Mouse (Mus musculus) neural tube, embryonic 14.5 days (tissue): Measurements from ENCODE around the gene Crybb2. TPM values are rescaled to one million over a fixed set of nuclear protein-coding genes. Genes with fewer than 3 reads are reported as not detected.

ENCODE experiments used
- ATAC-seq: fragments of 200-750 bp; cut with Nextera tagmentation; 2 replicates; pipeline ENCODE4 v1.8.0; 2017; ENCODE audit warnings: low read depth, mild to moderate bottlenecking, moderate TSS enrichment, moderate library complexity
- H3K27ac ChIP-seq: fragments of 300-500 bp; sonication (generic); 2 replicates; pipeline ENCODE4 v1.5.1; 2014; ENCODE audit warnings: low read depth, mild to moderate bottlenecking, control low read depth, low read length, moderate library complexity, mixed read lengths
- H3K27me3 ChIP-seq: fragments of 300-500 bp; sonication (generic); 2 replicates; pipeline ENCODE4 v1.6.1; 2014; ENCODE audit warnings: low read length; ENCODE audit not compliant: control insufficient read depth, insufficient read depth
- H3K36me3 ChIP-seq: fragments of 300-500 bp; sonication (generic); 2 replicates; pipeline ENCODE4 v1.6.1; 2014; ENCODE audit warnings: low read length, mixed read lengths; ENCODE audit not compliant: control insufficient read depth, insufficient read depth
- H3K4me1 ChIP-seq: fragments of 300-500 bp; sonication (generic); 2 replicates; pipeline ENCODE4 v1.6.1; 2014; ENCODE audit warnings: low read length; ENCODE audit not compliant: control insufficient read depth, insufficient read depth
- H3K4me2 ChIP-seq: fragments of 300-500 bp; sonication (generic); 2 replicates; pipeline ENCODE4 v1.6.1; 2014; ENCODE audit warnings: mild to moderate bottlenecking, low read depth, low read length, control low read depth
- H3K4me3 ChIP-seq: fragments of 300-500 bp; sonication (generic); 2 replicates; pipeline ENCODE4 v1.5.1; 2014; ENCODE audit warnings: low read depth, low read length, control low read depth, mixed read lengths
- H3K9ac ChIP-seq: fragments of 300-500 bp; sonication (generic); replicated peaks from 2 replicates; pipeline ENCODE4 v1.6.1; 2014; ENCODE audit warnings: low read depth, mild to moderate bottlenecking, control low read depth, low read length, mixed read lengths
- H3K9me3 ChIP-seq: fragments of 300-500 bp; sonication (generic); 2 replicates; pipeline ENCODE4 v1.6.1; 2016; ENCODE audit warnings: low read length; ENCODE audit not compliant: control insufficient read depth
- WGBS: fragments of 180-500 bp; shearing (Covaris S2); extraction: QIAGEN DNeasy Blood & Tissue Kit; methylation state at CpG from one replicate; pipeline ENCODE4 v1.1.7; 2014; 5-methylcytosine and 5-hydroxymethylcytosine counted together
- polyA plus RNA-seq: library from polyadenylated mRNA; unstranded; fragments of >200 nt; fragmentation: Nextera tagmentation; extraction: Ambion mirVana; gene quantifications from 2 replicates; pipeline ENCODE4 v1.2.1, GENCODE M21; 2014

Gene Crybb2
- polyA plus RNA-seq, 1 experiment from 2014 or later: not detected

DNA sequence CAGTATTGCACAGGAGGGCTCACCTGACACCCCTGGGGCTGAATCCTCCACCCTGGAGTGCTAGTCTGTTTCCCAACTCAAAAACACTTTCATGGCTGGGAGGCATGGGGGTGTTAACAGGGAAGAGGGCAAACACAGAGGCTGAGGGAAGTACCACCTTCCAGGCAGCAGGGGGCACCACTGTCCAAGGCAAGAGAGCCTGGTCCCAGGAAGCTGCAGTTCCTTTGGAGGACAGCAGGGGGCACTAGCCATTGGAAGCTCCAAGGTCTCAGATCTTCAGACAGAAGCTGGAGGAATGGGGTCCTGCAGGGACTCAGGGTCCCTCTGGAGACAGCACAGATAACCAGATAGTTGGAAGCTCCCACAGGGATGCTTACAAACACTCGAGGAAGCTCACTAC lies 29.6 kb upstream of the Crybb2 start:
- H3K9me3 ChIP-seq: no peaks in the 10 kb centered on the region
- H3K9ac ChIP-seq: no peak overlapping the region
- ATAC-seq: peak; percentile 35; the same call in 1 of the 2 replicates
- 0 out of 2 replicates have a peak, but pooled peaks cover 7% of the 10 kb centered on the region for H3K4me1 ChIP-seq
- no peak overlapping the region for H3K4me2 ChIP-seq
- WGBS: 13% methylated on average over 1 of the region's 1 CpGs
- H3K27me3 ChIP-seq: no peaks in the 10 kb centered on the region
- no peak overlapping the region for H3K27ac ChIP-seq
- no peaks in the 10 kb centered on the region for H3K36me3 ChIP-seq
- no peak overlapping the region for H3K4me3 ChIP-seq

DNA sequence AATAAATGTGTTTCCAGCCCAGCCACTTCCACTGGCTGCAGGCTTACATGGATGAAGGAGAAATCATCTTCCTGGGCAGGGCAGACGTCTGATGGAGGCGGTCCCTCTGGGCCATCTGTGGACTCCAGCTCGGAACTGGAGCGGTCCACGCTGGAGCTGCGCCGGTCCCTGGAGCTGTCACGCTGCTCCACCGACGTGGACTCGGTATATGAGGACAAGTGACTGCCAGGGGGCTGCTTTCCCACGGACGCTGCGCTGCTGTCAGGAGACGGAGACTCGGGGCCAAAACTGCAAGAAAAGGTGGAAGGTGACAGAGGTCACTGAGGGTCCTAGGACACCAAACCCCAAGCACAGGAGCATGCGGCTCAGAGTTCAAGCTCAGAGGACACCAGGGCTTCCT lies 27.6 kb upstream of the Crybb2 start:
- WGBS: 94% methylated on average over 17 of the region's 17 CpGs
- ATAC-seq: no peak
- H3K4me2 ChIP-seq: no peak overlapping the region

DNA sequence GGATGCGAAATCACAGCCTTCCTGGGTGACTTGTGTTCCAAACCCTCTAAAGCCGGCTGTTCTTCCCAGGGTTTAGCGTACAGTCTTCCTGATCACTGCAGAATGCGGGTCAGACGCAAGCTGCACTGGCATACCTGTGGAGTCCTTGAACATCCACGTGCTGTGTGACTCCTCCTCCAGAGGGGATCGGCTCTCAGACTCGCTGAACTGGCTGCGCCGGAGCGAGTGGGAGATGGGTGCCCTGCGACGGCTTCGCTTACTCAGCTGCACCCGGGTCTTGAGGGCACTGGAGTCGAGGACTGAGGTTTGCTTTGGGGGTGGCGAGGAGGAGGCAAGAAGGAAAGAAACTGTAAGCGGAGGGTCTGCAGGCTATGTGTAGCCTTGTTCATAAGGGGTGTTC lies 25.5 kb upstream of the Crybb2 start:
- H3K4me1 ChIP-seq: no peaks in the 10 kb centered on the region
- WGBS: 92% methylated on average over 18 of the region's 18 CpGs
- H3K4me3 ChIP-seq: no peak overlapping the region
- no peaks in the 10 kb centered on the region for H3K27me3 ChIP-seq
- H3K9ac ChIP-seq: no peak overlapping the region
- H3K27ac ChIP-seq: no peak overlapping the region
- no peak for ATAC-seq
- H3K4me2 ChIP-seq: no peak overlapping the region
- H3K9me3 ChIP-seq: no peaks in the 10 kb centered on the region
- H3K36me3 ChIP-seq: no peaks in the 10 kb centered on the region

More for the DNA sequence above, 27.6 kb upstream of the Crybb2 start:
- no peak overlapping the region for H3K27ac ChIP-seq
- H3K36me3 ChIP-seq: no peaks in the 10 kb centered on the region
- H3K27me3 ChIP-seq: no peaks in the 10 kb centered on the region
- H3K9me3 ChIP-seq: no peaks in the 10 kb centered on the region
- no peak overlapping the region for H3K9ac ChIP-seq
- H3K4me3 ChIP-seq: no peak overlapping the region
- H3K4me1 ChIP-seq: 0 out of 2 replicates have a peak, but pooled peaks cover 2% of the 10 kb centered on the region

DNA sequence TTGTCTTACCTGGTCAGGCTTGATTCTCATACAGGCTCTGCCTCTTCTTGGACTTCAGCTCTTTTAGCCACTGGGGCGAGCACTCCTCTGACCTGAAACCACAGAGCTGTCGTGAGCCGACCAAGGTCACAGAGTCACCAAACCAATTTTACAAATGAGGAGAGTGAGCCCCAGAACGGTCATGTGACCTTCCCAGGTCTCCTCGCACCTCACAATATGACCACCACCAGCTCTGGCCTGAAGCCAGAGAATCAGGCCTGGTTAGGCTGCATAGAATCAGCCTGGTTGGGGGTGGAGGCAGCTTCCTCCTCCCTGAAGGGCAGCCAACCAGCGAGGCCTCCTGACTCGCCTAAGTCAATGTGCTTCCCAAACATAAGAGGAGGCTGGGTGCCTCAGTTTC lies 22.5 kb upstream of the Crybb2 start:
- no peak overlapping the region for H3K4me2 ChIP-seq
- H3K27ac ChIP-seq: no peak overlapping the region
- no peaks in the 10 kb centered on the region for H3K27me3 ChIP-seq
- ATAC-seq: no peak
- no peaks in the 10 kb centered on the region for H3K4me1 ChIP-seq
- H3K4me3 ChIP-seq: no peak overlapping the region
- no peak overlapping the region for H3K9ac ChIP-seq
- 77% methylated on average over 7 of the region's 7 CpGs for WGBS
- no peaks in the 10 kb centered on the region for H3K9me3 ChIP-seq
- H3K36me3 ChIP-seq: no peaks in the 10 kb centered on the region

DNA sequence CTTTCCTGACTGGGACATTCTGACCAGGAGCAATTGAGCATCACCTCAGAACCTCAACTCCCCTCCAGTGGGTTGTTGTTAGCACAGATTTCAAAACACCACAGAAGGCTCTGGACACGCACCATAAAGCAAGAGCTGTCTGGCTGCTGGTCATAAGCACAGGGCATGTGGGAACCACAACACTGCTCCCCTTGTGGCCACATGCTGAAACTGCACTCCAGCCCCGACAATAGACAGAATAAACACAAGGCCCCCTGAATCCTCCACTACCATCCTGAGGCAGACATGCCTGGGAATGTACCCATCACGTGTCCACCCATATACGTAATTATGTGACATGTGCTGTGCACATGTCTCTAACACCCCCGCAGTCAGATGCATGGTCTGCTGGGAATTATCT lies 21.2 kb upstream of the Crybb2 start:
- no peak overlapping the region for H3K4me3 ChIP-seq
- H3K27me3 ChIP-seq: no peaks in the 10 kb centered on the region
- no peak overlapping the region for H3K9ac ChIP-seq
- no peaks in the 10 kb centered on the region for H3K9me3 ChIP-seq
- H3K36me3 ChIP-seq: no peaks in the 10 kb centered on the region
- peak; percentile 29; the same call in 1 of the 2 replicates for ATAC-seq
- H3K27ac ChIP-seq: no peak overlapping the region
- 39% methylated on average over 5 of the region's 5 CpGs for WGBS
- H3K4me1 ChIP-seq: peaks cover 5% of the 10 kb centered on the region
- H3K4me2 ChIP-seq: no peak overlapping the region

DNA sequence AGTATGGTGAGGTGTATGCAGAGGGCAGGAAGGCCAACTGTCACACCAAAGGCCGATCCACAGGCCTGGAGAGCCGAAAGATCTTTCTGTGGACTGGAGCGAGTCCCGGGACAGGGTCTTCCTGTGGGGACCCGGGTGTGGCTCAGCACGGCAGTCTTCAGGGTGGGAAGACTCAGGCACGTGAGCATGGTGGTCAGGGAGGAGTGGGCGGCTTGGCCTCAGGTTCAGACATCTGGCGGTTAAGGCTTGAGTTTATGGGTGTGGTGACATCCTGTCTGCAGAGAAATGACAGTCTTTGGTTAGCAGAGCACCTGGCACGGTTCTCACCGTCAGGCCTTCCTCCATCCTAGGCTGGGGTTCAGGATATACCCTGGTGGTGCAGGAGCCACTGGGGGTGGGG lies 20.8 kb upstream of the Crybb2 start:
- H3K4me2 ChIP-seq: no peak overlapping the region
- ATAC-seq: 0 out of 2 replicates have a peak, but pooled peaks have one; percentile 12
- H3K9me3 ChIP-seq: no peaks in the 10 kb centered on the region
- H3K27me3 ChIP-seq: no peaks in the 10 kb centered on the region
- no peak overlapping the region for H3K27ac ChIP-seq
- no peak overlapping the region for H3K9ac ChIP-seq
- no peaks in the 10 kb centered on the region for H3K36me3 ChIP-seq
- no peak overlapping the region for H3K4me3 ChIP-seq
- 87% methylated on average over 11 of the region's 11 CpGs for WGBS
- peaks cover 9% of the 10 kb centered on the region for H3K4me1 ChIP-seq

DNA sequence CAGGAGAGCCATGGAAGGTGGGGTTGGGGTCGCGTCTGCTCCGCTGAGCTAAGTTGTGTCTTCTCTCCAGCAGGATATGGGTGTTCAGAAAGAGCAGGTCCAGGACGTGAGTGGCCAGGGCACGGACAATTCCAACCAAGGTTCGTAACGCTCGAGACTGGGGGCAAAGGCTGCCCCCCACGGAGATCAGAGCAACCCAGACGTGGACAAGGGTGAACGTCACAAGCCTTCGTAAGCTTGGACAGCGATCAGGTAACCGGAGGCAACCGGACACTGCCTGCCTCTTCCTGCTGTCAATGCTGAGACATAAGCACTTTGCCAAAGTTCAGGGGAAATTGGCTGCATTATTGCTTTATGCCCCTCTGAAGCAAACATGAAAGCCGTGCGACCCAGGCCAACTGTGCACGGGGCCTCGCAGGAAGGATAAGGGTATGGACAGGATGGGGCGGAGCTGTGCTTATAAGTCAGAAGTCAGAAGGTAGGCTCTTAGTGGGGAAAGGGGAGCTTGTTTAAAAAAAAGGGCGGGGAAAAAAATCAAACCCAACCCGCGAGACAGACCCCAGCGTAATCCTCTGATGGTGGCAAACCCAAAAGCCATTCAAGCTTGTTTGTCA lies 20.3 kb upstream of the Crybb2 start:
- H3K4me1 ChIP-seq: peaks cover 10% of the 10 kb centered on the region
- no peaks in the 10 kb centered on the region for H3K9me3 ChIP-seq
- WGBS: 90% methylated on average over 24 of the region's 24 CpGs
- no peak for ATAC-seq
- no peak overlapping the region for H3K4me2 ChIP-seq
- H3K9ac ChIP-seq: no peak overlapping the region
- H3K27ac ChIP-seq: no peak overlapping the region
- H3K27me3 ChIP-seq: no peaks in the 10 kb centered on the region
- H3K4me3 ChIP-seq: no peak overlapping the region
- H3K36me3 ChIP-seq: no peaks in the 10 kb centered on the region

DNA sequence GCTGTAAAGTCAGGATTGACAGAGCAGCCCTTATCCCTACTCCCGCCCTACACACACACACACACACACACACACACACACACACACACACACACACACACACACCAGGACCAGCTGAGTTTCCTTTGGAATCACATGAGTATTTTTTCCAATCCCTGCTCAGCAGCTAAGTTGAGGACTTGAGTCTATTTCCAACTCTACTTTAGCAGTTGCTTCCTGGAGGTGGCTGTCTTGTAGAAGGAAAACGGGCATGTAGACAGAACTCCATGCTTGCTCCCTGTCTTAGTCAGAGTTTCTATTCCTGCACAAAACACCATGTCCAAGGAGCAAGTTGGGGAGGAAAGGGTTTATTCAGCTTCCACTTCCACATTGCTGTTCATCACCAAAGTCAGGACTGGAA lies 17.5 kb upstream of the Crybb2 start:
- Histone ChIP-seq H3K36me3 (no peaks in the 10 kb centered on the region), H3K27ac (no peak overlapping the region), H3K9me3 (no peaks in the 10 kb centered on the region), H3K4me1 (peaks cover 10% of the 10 kb centered on the region), H3K9ac (no peak overlapping the region), H3K27me3 (no peaks in the 10 kb centered on the region), H3K4me3 (no peak overlapping the region), H3K4me2 (no peak overlapping the region)
- ATAC-seq: no peak
- 83% methylated on average over 2 of the region's 2 CpGs for WGBS

DNA sequence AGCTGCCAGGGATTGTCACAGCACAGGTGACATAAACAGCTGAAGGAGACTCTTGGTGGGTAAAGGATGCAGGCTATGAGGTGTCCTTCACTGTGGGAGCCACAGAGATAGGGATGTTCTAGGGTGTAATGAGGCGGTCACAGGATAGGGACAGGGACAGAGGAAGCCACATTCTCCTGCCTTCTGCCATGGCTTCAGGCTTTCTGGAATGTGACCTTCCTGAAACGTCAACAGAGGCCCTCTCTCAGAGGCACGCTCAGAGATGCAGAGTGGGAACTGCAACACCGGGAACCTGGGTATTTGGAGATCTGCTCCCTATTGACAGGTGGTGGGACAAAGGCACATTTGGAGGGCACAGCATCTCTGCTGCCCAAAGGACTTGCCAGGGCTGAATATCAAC lies 17.1 kb upstream of the Crybb2 start:
- H3K27ac ChIP-seq: no peak overlapping the region; the same call in 1 of the 2 replicates
- peaks cover 10% of the 10 kb centered on the region for H3K4me1 ChIP-seq
- H3K27me3 ChIP-seq: no peaks in the 10 kb centered on the region
- H3K36me3 ChIP-seq: no peaks in the 10 kb centered on the region
- WGBS: 62% methylated on average over 4 of the region's 4 CpGs
- ATAC-seq: no peak
- H3K9ac ChIP-seq: no peak overlapping the region
- no peak overlapping the region for H3K4me3 ChIP-seq
- H3K9me3 ChIP-seq: no peaks in the 10 kb centered on the region
- no peak overlapping the region for H3K4me2 ChIP-seq
